Mouse (Mus musculus) embryo, embryonic 10 days (tissue): Measurements from ENCODE around the gene Tbc1d10c.
A peak's percentile ranks its signal among the peaks of the same experiment; 100 is the strongest.

Source experiments
- DNase-seq: peaks from one replicate; pipeline ENCODE4 v3.0.0-alpha.2; 2015; ENCODE audit warnings: low spot score

Gene Tbc1d10c

GRCm38 (mm10) chr19:4191528-4192250 lies 605 bp upstream of the Tbc1d10c start, which contains the start of gene Ppp1ca:
TSS of gene Ppp1ca (plus strand) at chr19:4192065.
- DNase-seq = peak; percentile 93

- DNase-seq = no peak
Measured at GRCm38 (mm10) chr19:4189051-4189620, 1.9 kb downstream of the Tbc1d10c start.

GRCm38 (mm10) chr19:4187303-4187702 lies 3.8 kb downstream of the Tbc1d10c start:
- DNase-seq = no peak

GRCm38 (mm10) chr19:4184976-4185975 lies 5.8 kb downstream of the Tbc1d10c start:
- no peak for DNase-seq

GRCm38 (mm10) chr19:4183689-4184088 lies 7.4 kb downstream of the Tbc1d10c start:
- no peak for DNase-seq

GRCm38 (mm10) chr19:4181892-4182291 lies 9.2 kb downstream of the Tbc1d10c start:
- DNase-seq = peak; percentile 66

- DNase-seq = no peak
Measured at GRCm38 (mm10) chr19:4180411-4180810, 10.7 kb downstream of the Tbc1d10c start.

GRCm38 (mm10) chr19:4175368-4175947 lies 15.6 kb downstream of the Tbc1d10c start, which contains the start of gene Carns1:
TSS of gene Carns1 (minus strand) at chr19:4175479.
- peak; percentile 33 for DNase-seq

GRCm38 (mm10) chr19:4172925-4173324 lies 18.2 kb downstream of the Tbc1d10c start:
- no peak for DNase-seq

GRCm38 (mm10) chr19:4171393-4172290 lies 19.4 kb downstream of the Tbc1d10c start:
- no peak for DNase-seq

- no peak for DNase-seq
Measured at GRCm38 (mm10) chr19:4170723-4171392, 20.2 kb downstream of the Tbc1d10c start.

- DNase-seq = no peak
Measured at GRCm38 (mm10) chr19:4169810-4170209, 21.3 kb downstream of the Tbc1d10c start.

GRCm38 (mm10) chr19:4169378-4169784 lies 21.7 kb downstream of the Tbc1d10c start:
- DNase-seq = peak; percentile 100

GRCm38 (mm10) chr19:4166678-4167476 lies 24.2 kb downstream of the Tbc1d10c start:
- DNase-seq = no peak

- no peak for DNase-seq
Measured at GRCm38 (mm10) chr19:4164721-4165120, 26.4 kb downstream of the Tbc1d10c start.

GRCm38 (mm10) chr19:4164100-4164499 lies 27.0 kb downstream of the Tbc1d10c start:
- DNase-seq = no peak

- DNase-seq = no peak
Measured at GRCm38 (mm10) chr19:4163543-4163887, 27.6 kb downstream of the Tbc1d10c start.

- DNase-seq = peak; percentile 98
Measured at GRCm38 (mm10) chr19:4162646-4163542, 28.2 kb downstream of the Tbc1d10c start, which contains the start of gene Rps6kb2. TSS of gene Rps6kb2 (minus strand) at chr19:4163354.
